Comparison of ENCODE assay signal across 28 mouse cellular contexts in the genomic region with DNA sequence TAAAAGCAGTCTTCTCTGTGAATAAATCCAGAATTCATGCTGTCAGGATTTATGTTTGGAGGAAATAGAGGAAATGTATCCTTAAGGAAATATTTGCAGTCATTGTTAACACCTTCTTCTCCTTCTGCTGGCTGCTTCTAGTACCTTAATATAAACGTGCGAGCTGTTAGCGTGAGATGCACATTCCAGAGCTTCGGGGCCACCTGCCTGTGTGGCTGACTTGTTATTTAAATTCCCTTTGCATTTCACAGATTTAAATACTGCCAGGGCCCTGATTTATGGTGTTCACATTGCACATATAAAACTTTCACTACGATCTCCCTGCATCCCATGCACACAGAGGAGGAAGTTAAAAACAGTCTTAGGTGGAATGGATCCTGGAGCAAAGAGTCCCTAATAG.
A peak's percentile ranks its signal among the peaks of the same experiment; 100 is the strongest.
DNase-seq lines count a peak whose midpoint lies in the region; ATAC-seq lines count a peak whose summit lies in the region.
"Had no signal": no experiment of that assay in that cellular context is flagged by ENCODE, and none has a peak within 500 bp of the region (broad histone marks: within the 10 kb centered on the region; RNA-seq: fewer than 3 reads in every experiment).

No protein-coding gene starts in this region.

- H3K9ac ChIP-seq in kidney, embryonic 16.5 days (replicated peaks; ENCODE audit: low read length), result no peak overlapping the region
- H3K9ac ChIP-seq in forebrain, embryonic 15.5 days (replicated peaks), result no peak overlapping the region
- H3K9ac ChIP-seq: embryonic facial prominence, embryonic 12.5 days; hindbrain, embryonic 15.5 days; liver, embryonic 15.5 days; lung, embryonic 14.5 days had no signal

- WGBS in kidney, embryonic 16.5 days, result 53% methylated on average over 5 of the region's 5 CpGs
- 65% methylated on average over 5 of the region's 5 CpGs for WGBS in forebrain, embryonic 15.5 days

- H3K27me3 ChIP-seq in kidney, embryonic 16.5 days (ENCODE audit: insufficient read depth, low read length), result no peaks in the 10 kb centered on the region
- peaks cover 4% of the 10 kb centered on the region; the same call in 1 of the 2 replicates for H3K27me3 ChIP-seq in forebrain, embryonic 15.5 days
- H3K27me3 ChIP-seq: embryonic facial prominence, embryonic 12.5 days; hindbrain, embryonic 15.5 days; liver, embryonic 15.5 days had no signal

- peak; percentile 11 to 61 for DNase-seq in frontal cortex, postnatal 36 days (ENCODE audit: low spot score in 2 of 2)
- no peak for DNase-seq in frontal cortex, postnatal 14 days (ENCODE audit: low spot score in 2 of 2)
- DNase-seq in right cerebral cortex, adult 18-20 months, result peak; percentile 40
- DNase-seq in right cerebral cortex, postnatal 25 days, result no peak
- peak; percentile 47 to 77 for DNase-seq in left cerebral cortex, postnatal 25 days (ENCODE audit: low spot score in 2 of 2)
- DNase-seq: adrenal gland, postnatal 10 days; cerebellum, adult 11 months; cerebellum, adult 9-10 months; embryo, embryonic 11 days; heart, adult 2 months; heart, postnatal 14 days; kidney, adult 11 months; kidney, postnatal 25 days; lung, embryonic 14.5 days; lung, postnatal 14 days; midbrain, embryonic 14.5 days; thymus, adult 18-20 months; thymus, postnatal 25 days had no signal

- no peaks in the 10 kb centered on the region for H3K9me3 ChIP-seq in kidney, embryonic 16.5 days (ENCODE audit: low read length)
- no peaks in the 10 kb centered on the region for H3K9me3 ChIP-seq in forebrain, embryonic 15.5 days
- H3K9me3 ChIP-seq: embryonic facial prominence, embryonic 12.5 days; hindbrain, embryonic 10.5 days; hindbrain, embryonic 15.5 days; liver, embryonic 15.5 days had no signal

- peaks cover 22% of the 10 kb centered on the region for H3K4me1 ChIP-seq in kidney, embryonic 16.5 days (ENCODE audit: insufficient read depth, low read length)
- 0 out of 2 replicates have a peak, but pooled peaks cover 4% of the 10 kb centered on the region for H3K4me1 ChIP-seq in forebrain, embryonic 15.5 days
- H3K4me1 ChIP-seq: liver, embryonic 15.5 days had no signal

- no peak overlapping the region for H3K4me3 ChIP-seq in kidney, embryonic 16.5 days (ENCODE audit: low read length)
- H3K4me3 ChIP-seq in forebrain, embryonic 15.5 days, result no peak overlapping the region
- H3K4me3 ChIP-seq: embryonic facial prominence, embryonic 12.5 days; heart, adult 2 months; hindbrain, embryonic 10.5 days; hindbrain, embryonic 15.5 days; layer of hippocampus, adult 2 months; liver, embryonic 15.5 days had no signal

- H3K27ac ChIP-seq in kidney, embryonic 16.5 days (ENCODE audit: low read length), result no peak overlapping the region
- H3K27ac ChIP-seq in forebrain, embryonic 15.5 days (replicated peaks), result no peak overlapping the region
- H3K27ac ChIP-seq: embryonic facial prominence, embryonic 12.5 days; heart, adult 2 months; hindbrain, embryonic 10.5 days; hindbrain, embryonic 15.5 days; layer of hippocampus, adult 2 months; liver, embryonic 15.5 days had no signal

- intact Hi-C loops in left cerebral cortex, postnatal 25 days (cut with DNase I), result loop anchor here (5.0 kb wide), 1 partner anchor 220 kb away; the partner anchor contains the start of gene Slit3

- H3K4me2 ChIP-seq in kidney, embryonic 16.5 days (replicated peaks; ENCODE audit: low read depth, low read length), result no peak overlapping the region
- no peak overlapping the region for H3K4me2 ChIP-seq in forebrain, embryonic 15.5 days (replicated peaks)
- H3K4me2 ChIP-seq: embryonic facial prominence, embryonic 12.5 days; hindbrain, embryonic 15.5 days; liver, embryonic 15.5 days; lung, embryonic 14.5 days had no signal

- H3K36me3 ChIP-seq in kidney, embryonic 16.5 days (ENCODE audit: insufficient read depth, low read length), result no peaks in the 10 kb centered on the region
- no peaks in the 10 kb centered on the region for H3K36me3 ChIP-seq in forebrain, embryonic 15.5 days
- H3K36me3 ChIP-seq: embryonic facial prominence, embryonic 12.5 days; hindbrain, embryonic 10.5 days; hindbrain, embryonic 15.5 days; liver, embryonic 15.5 days had no signal

- no peak for ATAC-seq in kidney, embryonic 16.5 days (ENCODE audit: low FRiP score, low TSS enrichment)
- no peak for ATAC-seq in forebrain, embryonic 15.5 days (replicated peaks)
- ATAC-seq: forebrain, embryonic 16.5 days; inflammation-experienced regulatory T-cells, adult 6 months; Patski had no signal

Comparison
In these comparisons a context has a peak if more than half of its experiments do, and no peak if none do; other contexts are left out.
1. DNase-seq: peak in frontal cortex, postnatal 36 days (2 of 2), right cerebral cortex, adult 18-20 months (single experiment) and left cerebral cortex, postnatal 25 days (2 of 2); none in frontal cortex, postnatal 14 days (0 of 2) and right cerebral cortex, postnatal 25 days (single experiment).